Mouse (Mus musculus) bone marrow, adult 2 months (tissue): ENCODE results near the gene Tcl1b5.
"Not testable (repeated sequence)": the region's sequence is repeated elsewhere in the genome, so short reads cannot be mapped to it uniquely, and the experiment has no call there.

Source experiments
- CTCF ChIP-seq: fragments of 200-500 bp; IDR thresholded peaks from 2 replicates; pipeline ENCODE4 v1.5.1; 2011; ENCODE audit warnings: low read length, control low read depth; ENCODE audit not compliant: control insufficient read depth, insufficient read depth
- POLR2A ChIP-seq: fragments of 200-500 bp; IDR thresholded peaks from 2 replicates; pipeline ENCODE4 v1.6.1; 2011; ENCODE audit warnings: low read depth, mild to moderate bottlenecking, control low read depth, low read length, borderline replicate concordance; ENCODE audit not compliant: control insufficient read depth

DNA sequence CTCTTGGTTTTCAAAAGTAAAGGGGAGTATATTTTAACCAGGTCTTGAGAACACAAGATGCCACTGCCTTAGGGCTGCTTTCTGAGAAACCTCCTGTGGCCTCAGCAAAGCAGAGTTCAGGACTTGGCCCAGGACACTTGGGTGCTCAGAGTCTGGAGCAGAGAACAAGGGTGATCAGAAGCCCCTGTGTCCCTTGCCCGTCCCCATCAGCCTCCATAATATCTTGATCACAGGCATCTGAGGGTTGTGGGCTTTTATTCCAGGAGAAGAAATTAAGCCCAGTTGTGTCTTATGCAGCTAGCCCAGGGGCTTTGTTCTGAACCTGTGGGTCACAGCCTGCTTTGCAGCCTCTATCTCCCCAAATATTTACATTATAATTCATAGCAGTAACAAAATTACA, 25.5 kb downstream of the Tcl1b5 start, which contains the start of gene Tcl1b4:
- TF ChIP-seq CTCF, POLR2A: not testable (repeated sequence)
